Mouse (Mus musculus) embryonic facial prominence, embryonic 11.5 days (tissue): ENCODE measurements at regions not wholly inside any gene's neighbourhood (a gene's known extent, or its start where the extent isn't known, plus 50 kb on each side); places are given as distances from the start of the nearest gene placed in this dataset.

Experiments
- ATAC-seq: fragments of 200-750 bp; cut with Nextera tagmentation; replicated peaks from 2 replicates; pipeline ENCODE4 v1.8.0; 2017; ENCODE audit warnings: low read depth; ENCODE audit not compliant: insufficient number of reproducible peaks, low FRiP score, low TSS enrichment
- DNase-seq: peaks from one replicate; pipeline ENCODE4 v3.0.0-alpha.2; 2015; ENCODE audit warnings: low spot score
- H3K27ac ChIP-seq: fragments of 300-500 bp; sonication (generic); replicated peaks from 2 replicates; pipeline ENCODE4 v1.5.1; 2014; ENCODE audit warnings: mild to moderate bottlenecking, low read depth, low read length, control low read depth
- H3K27me3 ChIP-seq: fragments of 300-500 bp; sonication (generic); 2 replicates; pipeline ENCODE4 v1.6.1; 2014; ENCODE audit warnings: mild to moderate bottlenecking, low read length, moderate library complexity, mixed read lengths; ENCODE audit not compliant: control insufficient read depth, insufficient read depth
- H3K36me3 ChIP-seq: fragments of 300-500 bp; sonication (generic); replicated peaks from 2 replicates; pipeline ENCODE4 v1.6.1; 2014; ENCODE audit warnings: low read depth, mild to moderate bottlenecking, low read length, moderate library complexity, mixed read lengths; ENCODE audit not compliant: control insufficient read depth, insufficient read depth
- H3K4me1 ChIP-seq: fragments of 300-500 bp; sonication (generic); 2 replicates; pipeline ENCODE4 v1.6.1; 2014; ENCODE audit warnings: low read length, mixed read lengths; ENCODE audit not compliant: control insufficient read depth, insufficient read depth
- H3K4me2 ChIP-seq: fragments of 300-500 bp; sonication (generic); 2 replicates; pipeline ENCODE4 v1.6.1; 2014; ENCODE audit warnings: low read depth, mild to moderate bottlenecking, control low read depth, low read length, moderate library complexity
- H3K4me3 ChIP-seq: fragments of 300-500 bp; sonication (generic); 2 replicates; pipeline ENCODE4 v1.5.1; 2014; ENCODE audit warnings: low read depth, low read length, control low read depth
- H3K9ac ChIP-seq: fragments of 300-500 bp; sonication (generic); replicated peaks from 2 replicates; pipeline ENCODE4 v1.6.1; 2014; ENCODE audit warnings: mild to moderate bottlenecking, control low read depth, low read length
- H3K9me3 ChIP-seq: fragments of 300-500 bp; sonication (generic); replicated peaks from 2 replicates; pipeline ENCODE4 v1.6.1; 2016; ENCODE audit warnings: mild to moderate bottlenecking, low read length, inconsistent platforms, mixed read lengths; ENCODE audit not compliant: control insufficient read depth
- WGBS: fragments of 180-500 bp; shearing (Covaris S2); extraction: QIAGEN DNeasy Blood & Tissue Kit; methylation state at CpG from one replicate; pipeline ENCODE4 v1.1.7; 2014; 5-methylcytosine and 5-hydroxymethylcytosine counted together

DNA sequence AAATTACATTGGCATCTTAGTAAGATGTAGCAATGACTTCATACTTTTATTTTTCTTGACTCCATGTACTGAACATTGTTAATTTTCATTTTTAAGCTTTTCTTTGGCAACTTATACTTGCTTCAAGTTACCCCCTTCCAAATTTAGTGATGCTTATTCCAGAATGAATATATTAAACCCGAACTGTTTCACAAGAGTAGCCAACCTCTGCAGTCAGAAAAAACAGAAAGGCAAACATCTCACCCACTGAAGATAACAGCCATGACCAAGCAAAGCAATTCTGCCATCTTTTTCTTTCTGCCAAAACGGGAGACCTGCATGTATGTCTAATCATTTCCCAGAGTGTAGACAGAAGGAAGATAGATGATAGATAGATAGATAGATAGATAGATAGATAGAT, 72.0 kb upstream of the Gm4301 start:
- ATAC-seq, result no peak

DNA sequence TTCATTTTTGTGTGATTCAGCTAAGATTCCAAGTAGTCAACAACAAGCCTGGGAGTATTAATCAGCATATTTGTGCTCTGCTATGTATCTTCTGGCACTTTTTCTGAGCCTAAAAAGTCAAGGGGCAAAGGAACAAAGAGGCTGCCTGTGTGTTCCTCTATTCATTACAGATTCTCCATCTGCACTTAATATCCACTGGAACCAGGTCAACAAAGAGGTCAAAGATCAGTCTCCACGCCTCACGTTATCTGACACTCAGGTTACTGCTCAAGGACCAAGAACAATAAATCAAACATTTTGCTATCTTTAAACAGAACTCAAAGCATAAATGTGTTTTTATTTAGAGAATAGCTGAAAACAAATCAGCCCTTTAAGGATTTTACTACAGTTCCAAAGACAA, 71.4 kb upstream of the Gm4301 start:
- no peak overlapping the region for H3K4me3 ChIP-seq
- no peaks in the 10 kb centered on the region for H3K36me3 ChIP-seq
- H3K27ac ChIP-seq, result no peak overlapping the region
- no peak overlapping the region for H3K4me2 ChIP-seq
- DNase-seq, result peak; percentile 45
- H3K9me3 ChIP-seq, result no peaks in the 10 kb centered on the region
- H3K9ac ChIP-seq, result no peak overlapping the region
- ATAC-seq, result no peak
- no peaks in the 10 kb centered on the region for H3K4me1 ChIP-seq
- no peaks in the 10 kb centered on the region for H3K27me3 ChIP-seq
- 14% methylated on average over 2 of the region's 2 CpGs for WGBS

More for the DNA sequence above, 72.0 kb upstream of the Gm4301 start:
- Histone ChIP-seq H3K4me3 (no peak overlapping the region), H3K9ac (no peak overlapping the region), H3K9me3 (no peaks in the 10 kb centered on the region), H3K27ac (no peak overlapping the region), H3K27me3 (no peaks in the 10 kb centered on the region), H3K36me3 (no peaks in the 10 kb centered on the region), H3K4me1 (no peaks in the 10 kb centered on the region), H3K4me2 (no peak overlapping the region)
- no peak for DNase-seq
- 57% methylated on average over 2 of the region's 2 CpGs for WGBS

DNA sequence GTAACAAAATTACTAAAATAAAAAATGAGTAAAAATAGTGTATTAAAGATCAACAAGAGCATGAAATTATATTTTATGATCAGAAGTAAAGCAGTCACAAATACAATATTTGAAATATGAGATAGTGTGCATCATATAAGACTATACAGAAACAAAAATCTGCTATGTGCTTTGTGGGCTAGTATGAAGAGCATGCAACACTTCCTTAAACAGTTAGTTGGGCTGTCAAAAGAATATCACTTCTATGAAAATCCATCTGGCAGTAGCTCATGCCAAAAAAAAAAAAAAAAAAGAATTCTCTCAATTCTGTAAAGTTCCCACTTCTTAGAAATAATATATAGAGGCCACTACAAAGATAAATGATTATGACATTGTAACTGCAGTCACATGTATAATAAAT, 53.0 kb upstream of the Gm4301 start:
- no peaks in the 10 kb centered on the region for H3K9me3 ChIP-seq
- H3K27ac ChIP-seq, result no peak overlapping the region
- no peaks in the 10 kb centered on the region for H3K36me3 ChIP-seq
- no peak overlapping the region for H3K4me2 ChIP-seq
- H3K4me3 ChIP-seq, result no peak overlapping the region
- ATAC-seq (no peak), DNase-seq (no peak)
- H3K27me3 ChIP-seq, result no peaks in the 10 kb centered on the region
- no peaks in the 10 kb centered on the region for H3K4me1 ChIP-seq
- no peak overlapping the region for H3K9ac ChIP-seq
